Mouse (Mus musculus) G1E (cell line): Measurements from ENCODE around the gene Grhpr. TPM values are rescaled to one million over a fixed set of nuclear protein-coding genes. Genes with fewer than 3 reads are reported as not detected.
"Not testable (repeated sequence)": the region's sequence is repeated elsewhere in the genome, so short reads cannot be mapped to it uniquely, and the experiment has no call there.

Experiments used
- ATAC-seq: 2 replicates; pipeline ENCODE4 v1.8.0; 2016; ENCODE audit warnings: mild to moderate bottlenecking; ENCODE audit not compliant: insufficient number of reproducible peaks, poor library complexity, low FRiP score, severe bottlenecking; ENCODE audit errors: extremely low read depth
- DNase-seq: peaks from one replicate; pipeline ENCODE4 v3.0.0; 2012; ENCODE audit warnings: low spot score
- H3K27me3 ChIP-seq: 2 replicates; pipeline ENCODE4 v1.6.1; 2012; ENCODE audit warnings: mild to moderate bottlenecking, low read length, inconsistent platforms; ENCODE audit not compliant: insufficient read depth
- H3K36me3 ChIP-seq: replicated peaks from 2 replicates; pipeline ENCODE3; 2012; ENCODE audit warnings: mild to moderate bottlenecking, inconsistent platforms
- H3K4me1 ChIP-seq: 2 replicates; pipeline ENCODE4 v1.6.1; 2012; ENCODE audit warnings: low read depth, low read length, inconsistent platforms, mixed read lengths; ENCODE audit not compliant: insufficient read depth
- H3K4me3 ChIP-seq: 2 replicates; pipeline ENCODE4 v1.5.1; 2012; ENCODE audit warnings: low read depth, mild to moderate bottlenecking, inconsistent platforms, low read length, moderate library complexity, mixed read lengths
- H3K9me3 ChIP-seq: replicated peaks from 2 replicates; pipeline ENCODE4 v1.6.1; 2012; ENCODE audit warnings: inconsistent platforms
- CTCF ChIP-seq: IDR thresholded peaks from 2 replicates; pipeline ENCODE4 v1.5.1; 2012; ENCODE audit warnings: low read depth, low read length, inconsistent platforms, mixed read lengths
- GATA1 ChIP-seq: IDR thresholded peaks from 2 replicates; pipeline ENCODE4 v1.6.1; 2012; ENCODE audit warnings: borderline replicate concordance, low read length, inconsistent platforms, mixed read lengths
- GATA2 ChIP-seq: IDR thresholded peaks from 2 replicates; pipeline ENCODE4 v1.6.1; 2012; ENCODE audit warnings: low read depth, low read length, inconsistent platforms, borderline replicate concordance
- POLR2AphosphoS5 ChIP-seq: IDR thresholded peaks from 2 replicates; pipeline ENCODE4 v1.6.1; 2012; ENCODE audit warnings: low read depth, low read length, inconsistent platforms; ENCODE audit not compliant: insufficient replicate concordance
- TAL1 ChIP-seq: conservative IDR thresholded peaks from 2 replicates; pipeline ENCODE4 v1.6.1; 2012; ENCODE audit warnings: low read depth, low read length, inconsistent platforms, mixed read lengths
- polyA plus RNA-seq: library from polyadenylated mRNA; stranded (reverse); fragments of >175 nt; gene quantifications from 2 replicates; pipeline ENCODE4 v1.2.3, GENCODE M21; 2012
- total RNA-seq, 2 experiments: library from RNA; stranded (forward) in 1 of 2; stranded (reverse) in 1 of 2; fragments of 200-1000 nt in 1 of 2; fragments of >200 nt in 1 of 2; fragmentation: Nextera tagmentation in 1 of 2; gene quantifications; 2 replicates each; pipeline ENCODE4 v1.2.3; 2014 to 2017

The Grhpr gene
- total and polyA plus RNA-seq, 3 experiments = 25.2 to 119 (median 30.5) TPM

GRCm38 (mm10) chr4:45026459-45026858 lies 45.3 kb downstream of the Grhpr start:
- H3K27me3 ChIP-seq = no peaks in the 10 kb centered on the region
- DNase-seq (no peak), ATAC-seq (no peak)
- peaks cover 95% of the 10 kb centered on the region for H3K36me3 ChIP-seq
- no peaks in the 10 kb centered on the region for H3K9me3 ChIP-seq
- H3K4me1 ChIP-seq = peaks cover under 1% of the 10 kb centered on the region; the same call in 1 of the 2 replicates
- TF ChIP-seq GATA1 (no peak), TAL1 (no peak), GATA2 (no peak), POLR2AphosphoS5 (no peak), CTCF (no peak)
- H3K4me3 ChIP-seq = no peak overlapping the region

- Histone ChIP-seq H3K4me3 (no peak overlapping the region), H3K9me3 (no peaks in the 10 kb centered on the region), H3K36me3 (peaks cover 88% of the 10 kb centered on the region), H3K4me1 (peaks cover 8% of the 10 kb centered on the region; the same call in 1 of the 2 replicates), H3K27me3 (no peaks in the 10 kb centered on the region)
- no peak for TF ChIP-seq GATA2
- no peak for TF ChIP-seq GATA1
- TF ChIP-seq POLR2AphosphoS5 = no peak
- TF ChIP-seq TAL1 = no peak
- TF ChIP-seq CTCF = no peak
- DNase-seq (no peak), ATAC-seq (no peak)
Measured at GRCm38 (mm10) chr4:45032586-45032985, 51.4 kb downstream of the Grhpr start.

GRCm38 (mm10) chr4:45034693-45035628 lies 53.8 kb downstream of the Grhpr start:
- peaks cover 68% of the 10 kb centered on the region for H3K36me3 ChIP-seq
- ATAC-seq (no peak), DNase-seq (no peak)
- no peak overlapping the region for H3K4me3 ChIP-seq
- no peaks in the 10 kb centered on the region for H3K9me3 ChIP-seq
- peaks cover 8% of the 10 kb centered on the region; the same call in 1 of the 2 replicates for H3K4me1 ChIP-seq
- TF ChIP-seq GATA1 (no peak), GATA2 (no peak), TAL1 (no peak), CTCF (no peak), POLR2AphosphoS5 (no peak)
- no peaks in the 10 kb centered on the region for H3K27me3 ChIP-seq

GRCm38 (mm10) chr4:45036048-45036447 lies 54.9 kb downstream of the Grhpr start:
- Histone ChIP-seq H3K27me3 (no peaks in the 10 kb centered on the region), H3K4me3 (no peak overlapping the region), H3K9me3 (no peaks in the 10 kb centered on the region), H3K4me1 (peaks cover 8% of the 10 kb centered on the region; the same call in 1 of the 2 replicates), H3K36me3 (peaks cover 60% of the 10 kb centered on the region)
- TF ChIP-seq CTCF (no peak), POLR2AphosphoS5 (no peak), GATA1 (no peak), GATA2 (no peak)
- DNase-seq (no peak), ATAC-seq (no peak)

GRCm38 (mm10) chr4:45036571-45036970 lies 55.4 kb downstream of the Grhpr start:
- no peak for ATAC-seq
- Histone ChIP-seq H3K4me1 (peaks cover 8% of the 10 kb centered on the region; the same call in 1 of the 2 replicates), H3K36me3 (peaks cover 60% of the 10 kb centered on the region)

GRCm38 (mm10) chr4:45037455-45038410 lies 56.5 kb downstream of the Grhpr start:
- Histone ChIP-seq H3K36me3 (peaks cover 53% of the 10 kb centered on the region), H3K9me3 (no peaks in the 10 kb centered on the region), H3K27me3 (no peaks in the 10 kb centered on the region), H3K4me3 (no peak overlapping the region), H3K4me1 (peaks cover 8% of the 10 kb centered on the region; the same call in 1 of the 2 replicates)
- ATAC-seq = no peak
- DNase-seq = no peak
- TF ChIP-seq GATA2 (no peak), GATA1 (no peak), POLR2AphosphoS5 (no peak), TAL1 (no peak), CTCF (no peak)

More at GRCm38 (mm10) chr4:45036571-45036970, 55.4 kb downstream of the Grhpr start:
- TF ChIP-seq GATA1 (no peak), GATA2 (no peak), TAL1 (no peak), POLR2AphosphoS5 (no peak), CTCF (no peak)
- Histone ChIP-seq H3K27me3 (no peaks in the 10 kb centered on the region), H3K9me3 (no peaks in the 10 kb centered on the region), H3K4me3 (no peak overlapping the region)
- no peak for DNase-seq

- H3K27me3 ChIP-seq, H3K4me1 ChIP-seq, ATAC-seq, H3K4me3 ChIP-seq, DNase-seq, H3K9me3 ChIP-seq: not testable (repeated sequence)
- peaks cover 48% of the 10 kb centered on the region for H3K36me3 ChIP-seq
Measured at GRCm38 (mm10) chr4:45038879-45039278, 57.7 kb downstream of the Grhpr start.

- H3K4me3 ChIP-seq, H3K27me3 ChIP-seq, H3K9me3 ChIP-seq, DNase-seq, ATAC-seq, H3K4me1 ChIP-seq: not testable (repeated sequence)
- peaks cover 48% of the 10 kb centered on the region for H3K36me3 ChIP-seq
Measured at GRCm38 (mm10) chr4:45039546-45039945, 58.4 kb downstream of the Grhpr start.
